Mouse (Mus musculus) E14TG2a.4 (cell line): ENCODE data around the gene Kiss1.

Experiments used
- CTCF ChIP-seq: conservative IDR thresholded peaks from 2 replicates; pipeline ENCODE4 v1.5.1; 2014; ENCODE audit warnings: low read length
- POU5F1 ChIP-seq: IDR thresholded peaks from 2 replicates; pipeline ENCODE4 v1.6.1; 2014; ENCODE audit warnings: low read length, borderline replicate concordance

DNA sequence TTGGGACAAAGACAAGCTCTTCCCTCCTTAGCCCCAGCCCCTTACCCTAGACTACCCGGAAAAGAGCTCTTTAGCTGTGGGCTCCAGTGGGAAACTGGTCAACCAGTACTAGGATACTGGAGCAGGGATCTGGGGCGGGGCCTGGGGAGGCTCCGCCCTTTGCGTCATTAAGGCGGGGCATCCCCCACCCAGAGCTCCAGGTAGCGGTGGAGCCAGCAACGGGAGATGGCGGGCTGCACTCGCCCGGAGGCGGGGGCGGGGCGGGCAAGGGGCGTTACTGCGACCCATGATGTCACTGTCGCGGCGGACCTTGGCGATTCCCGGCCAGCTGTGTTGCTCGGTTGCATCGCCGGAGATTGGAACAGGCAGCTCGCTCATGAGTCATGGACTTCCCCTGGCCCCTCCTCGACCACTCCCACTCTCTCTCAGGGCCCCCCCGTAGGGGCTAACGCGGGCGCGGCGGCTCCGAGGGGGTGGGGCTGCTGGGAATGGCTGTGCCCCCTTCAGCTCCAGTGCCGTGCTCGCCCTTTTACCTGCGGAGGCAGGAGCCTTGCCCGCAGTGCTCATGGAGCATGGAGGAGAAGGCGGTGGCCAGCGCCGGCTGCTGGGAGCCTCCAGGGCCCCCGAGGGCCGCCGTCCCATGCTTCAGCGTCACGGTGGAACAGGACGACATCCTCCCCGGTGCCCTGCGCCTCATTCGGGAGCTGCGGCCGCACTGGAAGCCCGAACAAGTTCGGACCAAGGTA, 41.8 kb downstream of the Kiss1 start, which contains the start of gene Etnk2:
- TF ChIP-seq CTCF (no peak), POU5F1 (no peak)
